Mouse (Mus musculus) brain, embryonic 14.5 days (tissue): Measurements from ENCODE around the gene Acp6.

Source experiments
- CTCF ChIP-seq: fragments of 200-500 bp; IDR thresholded peaks from 2 replicates; pipeline ENCODE4 v1.5.1; 2012; ENCODE audit warnings: inconsistent platforms, mild to moderate bottlenecking, moderate library complexity, borderline replicate concordance; ENCODE audit not compliant: insufficient read depth, insufficient read length; ENCODE audit errors: extremely low read depth
- POLR2A ChIP-seq: fragments of 200-500 bp; IDR thresholded peaks from 2 replicates; pipeline ENCODE4 v1.6.1; 2012; ENCODE audit warnings: mild to moderate bottlenecking, inconsistent platforms, borderline replicate concordance; ENCODE audit not compliant: poor library complexity, insufficient read depth, insufficient read length, severe bottlenecking; ENCODE audit errors: extremely low read depth

DNA sequence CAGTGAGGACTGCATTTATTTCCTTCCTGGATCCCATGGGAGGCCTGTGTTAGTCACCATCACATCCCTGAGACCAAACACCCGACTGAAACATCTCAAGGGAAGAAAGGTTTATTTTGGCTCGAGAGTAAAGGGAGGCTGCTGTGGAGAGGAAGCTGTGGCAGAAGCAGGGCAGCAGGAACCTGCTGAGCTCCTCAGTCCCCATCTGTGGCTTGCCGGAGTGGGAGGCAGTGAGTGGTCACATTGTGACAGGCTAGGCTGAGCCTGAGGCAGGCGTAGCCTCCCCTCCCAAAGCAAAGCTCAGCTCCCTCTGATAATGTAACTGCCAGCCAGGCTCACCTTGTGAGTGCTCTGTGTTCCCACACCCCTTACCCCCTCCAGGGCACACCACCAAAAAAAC is 8.5 kb downstream of the Acp6 start:
- TF ChIP-seq CTCF (no peak), POLR2A (no peak)
